Mouse (Mus musculus): Measurements from ENCODE around the gene Tyr. TPM values are rescaled to one million over a fixed set of nuclear protein-coding genes. Genes with fewer than 3 reads are reported as not detected.
"Not testable (repeated sequence)": the region's sequence is repeated elsewhere in the genome, so short reads cannot be mapped to it uniquely, and the experiment has no call there.

Tyr gene
- not detected in 2 replicates for polyA plus RNA-seq (2015; fragmentation: Nextera tagmentation; extraction: Ambion mirVana)

GRCm38 (mm10) chr7:87493412-87493811 is at the start of gene Tyr:
Gene Tyr, minus strand, starts transcription at chr7:87493512.
- Histone ChIP-seq H3K27me3 (ENCODE audit: insufficient read depth, low read length) (no peaks in the 10 kb centered on the region), H3K36me3 (ENCODE audit: insufficient read depth, low read length) (no peaks in the 10 kb centered on the region), H3K9me3 (ENCODE audit: low read length) (no peaks in the 10 kb centered on the region), H3K4me3 (ENCODE audit: low read length) (no peak within 1 kb of the TSS), H3K27ac (ENCODE audit: low read length) (no peak within 1 kb of the TSS), H3K4me1 (ENCODE audit: insufficient read depth, low read length) (no peaks in the 10 kb centered on the region), H3K4me2 (replicated peaks; ENCODE audit: low read depth, low read length) (no peak within 1 kb of the TSS), H3K9ac (replicated peaks; ENCODE audit: low read length) (no peak within 1 kb of the TSS)
- no peak for ATAC-seq (ENCODE audit: low FRiP score, low TSS enrichment)

- Histone ChIP-seq H3K4me1 (ENCODE audit: insufficient read depth, low read length) (no peaks in the 10 kb centered on the region), H3K9ac (replicated peaks; ENCODE audit: low read length) (no peak overlapping the region), H3K27ac (ENCODE audit: low read length) (no peak overlapping the region), H3K9me3 (ENCODE audit: low read length) (no peaks in the 10 kb centered on the region), H3K36me3 (ENCODE audit: insufficient read depth, low read length) (no peaks in the 10 kb centered on the region), H3K4me3 (ENCODE audit: low read length) (no peak overlapping the region), H3K4me2 (replicated peaks; ENCODE audit: low read depth, low read length) (no peak overlapping the region), H3K27me3 (ENCODE audit: insufficient read depth, low read length) (no peaks in the 10 kb centered on the region)
- no peak for ATAC-seq (ENCODE audit: low FRiP score, low TSS enrichment)
These were observed 45.7 kb upstream of the Tyr start for GRCm38 (mm10) chr7:87539031-87539430.

- ATAC-seq (ENCODE audit: low FRiP score, low TSS enrichment): no peak
- Histone ChIP-seq H3K36me3 (ENCODE audit: insufficient read depth, low read length) (no peaks in the 10 kb centered on the region), H3K4me3 (ENCODE audit: low read length) (no peak overlapping the region), H3K4me2 (replicated peaks; ENCODE audit: low read depth, low read length) (no peak overlapping the region), H3K27ac (ENCODE audit: low read length) (no peak overlapping the region), H3K27me3 (ENCODE audit: insufficient read depth, low read length) (no peaks in the 10 kb centered on the region), H3K4me1 (ENCODE audit: insufficient read depth, low read length) (no peaks in the 10 kb centered on the region), H3K9me3 (ENCODE audit: low read length) (no peaks in the 10 kb centered on the region), H3K9ac (replicated peaks; ENCODE audit: low read length) (no peak overlapping the region)
- WGBS: 19% methylated on average over 4 of the region's 4 CpGs
These were observed 891 bp upstream of the Tyr start for GRCm38 (mm10) chr7:87494124-87494682.

GRCm38 (mm10) chr7:87488024-87488423 is 5.3 kb downstream of the Tyr start:
- Histone ChIP-seq H3K27ac (ENCODE audit: low read length) (no peak overlapping the region), H3K9ac (replicated peaks; ENCODE audit: low read length) (no peak overlapping the region), H3K9me3 (ENCODE audit: low read length) (no peaks in the 10 kb centered on the region), H3K27me3 (ENCODE audit: insufficient read depth, low read length) (no peaks in the 10 kb centered on the region), H3K36me3 (ENCODE audit: insufficient read depth, low read length) (no peaks in the 10 kb centered on the region), H3K4me2 (replicated peaks; ENCODE audit: low read depth, low read length) (no peak overlapping the region), H3K4me3 (ENCODE audit: low read length) (no peak overlapping the region), H3K4me1 (ENCODE audit: insufficient read depth, low read length) (no peaks in the 10 kb centered on the region)
- WGBS: 58% methylated on average over 3 of the region's 3 CpGs
- no peak for ATAC-seq (ENCODE audit: low FRiP score, low TSS enrichment)

DNA sequence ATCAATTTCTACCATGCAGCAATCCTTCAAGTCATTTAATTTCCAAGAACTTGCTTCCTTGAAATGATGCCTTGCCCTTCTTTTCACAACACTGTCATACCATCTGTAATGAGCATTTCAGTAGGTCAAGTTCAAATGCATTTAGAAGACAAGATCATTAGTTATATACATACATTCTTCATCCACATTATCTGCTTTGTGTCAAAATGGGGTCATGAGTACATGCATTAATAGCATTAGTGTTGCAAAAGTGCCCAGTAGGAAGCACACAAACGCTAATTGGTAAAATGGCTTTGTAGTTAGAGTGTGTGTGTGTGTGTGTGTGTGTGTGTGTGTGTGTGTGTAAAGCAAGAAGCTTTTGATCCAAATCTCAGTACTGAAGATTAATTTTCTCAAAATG is 80.0 kb downstream of the Tyr start:
- H3K4me3 ChIP-seq (ENCODE audit: low read length): no peak overlapping the region
- ATAC-seq (ENCODE audit: low FRiP score, low TSS enrichment): no peak
- 72% methylated on average over 1 of the region's 1 CpGs for WGBS
- H3K9ac ChIP-seq (replicated peaks; ENCODE audit: low read length): no peak overlapping the region
- no peaks in the 10 kb centered on the region for H3K9me3 ChIP-seq (ENCODE audit: low read length)
- H3K27ac ChIP-seq (ENCODE audit: low read length): no peak overlapping the region
- no peaks in the 10 kb centered on the region for H3K27me3 ChIP-seq (ENCODE audit: insufficient read depth, low read length)
- no peaks in the 10 kb centered on the region for H3K4me1 ChIP-seq (ENCODE audit: insufficient read depth, low read length)
- H3K36me3 ChIP-seq (ENCODE audit: insufficient read depth, low read length): no peaks in the 10 kb centered on the region
- no peak overlapping the region for H3K4me2 ChIP-seq (replicated peaks; ENCODE audit: low read depth, low read length)

- H3K4me1 ChIP-seq (ENCODE audit: insufficient read depth, low read length); H3K9ac ChIP-seq (replicated peaks; ENCODE audit: low read length); H3K9me3 ChIP-seq (ENCODE audit: low read length); H3K4me2 ChIP-seq (replicated peaks; ENCODE audit: low read depth, low read length); H3K4me3 ChIP-seq (ENCODE audit: low read length); H3K36me3 ChIP-seq (ENCODE audit: insufficient read depth, low read length); H3K27me3 ChIP-seq (ENCODE audit: insufficient read depth, low read length); ATAC-seq (ENCODE audit: low FRiP score, low TSS enrichment); H3K27ac ChIP-seq (ENCODE audit: low read length): not testable (repeated sequence)
- 11% methylated on average over 4 of the region's 4 CpGs for WGBS
These were observed 81.9 kb downstream of the Tyr start for GRCm38 (mm10) chr7:87411373-87411772.

DNA sequence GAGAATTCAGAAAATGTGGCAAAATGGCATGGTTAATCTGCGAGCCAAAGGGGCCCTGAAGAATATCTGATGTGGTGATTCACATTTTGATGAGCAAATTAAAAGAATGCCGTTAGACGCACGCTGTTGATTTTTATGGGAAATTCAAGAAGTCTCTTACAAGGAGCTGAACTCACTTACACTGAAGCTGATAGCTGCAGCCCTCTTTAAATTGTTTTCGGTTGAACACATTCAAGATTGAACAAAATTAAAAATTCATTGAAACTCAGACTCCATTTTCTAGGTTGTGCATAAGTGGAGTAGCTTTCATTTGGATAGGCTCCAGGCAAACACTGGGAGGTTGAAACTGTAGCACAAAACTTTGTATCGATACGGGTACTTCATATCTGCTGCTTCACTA is 96.3 kb downstream of the Tyr start:
- Histone ChIP-seq H3K27ac (ENCODE audit: low read length) (no peak overlapping the region), H3K4me3 (ENCODE audit: low read length) (no peak overlapping the region), H3K9me3 (ENCODE audit: low read length) (no peaks in the 10 kb centered on the region), H3K36me3 (ENCODE audit: insufficient read depth, low read length) (no peaks in the 10 kb centered on the region), H3K9ac (replicated peaks; ENCODE audit: low read length) (no peak overlapping the region), H3K4me2 (replicated peaks; ENCODE audit: low read depth, low read length) (no peak overlapping the region), H3K27me3 (ENCODE audit: insufficient read depth, low read length) (no peaks in the 10 kb centered on the region), H3K4me1 (ENCODE audit: insufficient read depth, low read length) (no peaks in the 10 kb centered on the region)
- no peak for ATAC-seq (ENCODE audit: low FRiP score, low TSS enrichment)
- WGBS: 73% methylated on average over 7 of the region's 7 CpGs

GRCm38 (mm10) chr7:87374935-87375334 is 118.4 kb downstream of the Tyr start:
- ATAC-seq (ENCODE audit: low FRiP score, low TSS enrichment): no peak
- WGBS: 84% methylated on average over 2 of the region's 2 CpGs
- Histone ChIP-seq H3K9me3 (ENCODE audit: low read length) (no peaks in the 10 kb centered on the region), H3K4me3 (ENCODE audit: low read length) (no peak overlapping the region), H3K4me1 (ENCODE audit: insufficient read depth, low read length) (no peaks in the 10 kb centered on the region), H3K27me3 (ENCODE audit: insufficient read depth, low read length) (no peaks in the 10 kb centered on the region), H3K36me3 (ENCODE audit: insufficient read depth, low read length) (no peaks in the 10 kb centered on the region), H3K4me2 (replicated peaks; ENCODE audit: low read depth, low read length) (no peak overlapping the region), H3K27ac (ENCODE audit: low read length) (no peak overlapping the region), H3K9ac (replicated peaks; ENCODE audit: low read length) (no peak overlapping the region)

Other genes with a start within 250 kb of the Tyr start
- gene Nox4, start 247.4 kb downstream of the Tyr start, polyA plus RNA-seq (2015; fragmentation: Nextera tagmentation; extraction: Ambion mirVana): 5.9 and 6.6 TPM in 2 replicates
- gene Grm5, start 90.7 kb upstream of the Tyr start, polyA plus RNA-seq (2015; fragmentation: Nextera tagmentation; extraction: Ambion mirVana): not detected in 2 replicates